Mouse (Mus musculus): ENCODE data around the gene Limk1.
A peak's percentile ranks its signal among the peaks of the same experiment; 100 is the strongest.

Gene Limk1

GRCm38 (mm10) chr5:134688086-134688717, at the start of gene Limk1:
Gene Limk1, minus strand, starts transcription at chr5:134688598.
- no peak for DNase-seq (ENCODE audit: low spot score)

GRCm38 (mm10) chr5:134734920-134735319, 46.5 kb upstream of the Limk1 start:
- no peak for DNase-seq (ENCODE audit: low spot score)

- peak; percentile 53 for DNase-seq (ENCODE audit: low spot score)
Observed at GRCm38 (mm10) chr5:134734072-134734471, 45.7 kb upstream of the Limk1 start.

- no peak for DNase-seq (ENCODE audit: low spot score)
Observed at GRCm38 (mm10) chr5:134733241-134733640, 44.8 kb upstream of the Limk1 start.

- no peak for DNase-seq (ENCODE audit: low spot score)
Observed at GRCm38 (mm10) chr5:134729124-134729523, 40.7 kb upstream of the Limk1 start.

- no peak for DNase-seq (ENCODE audit: low spot score)
Observed at GRCm38 (mm10) chr5:134728535-134728934, 40.1 kb upstream of the Limk1 start.

- no peak for DNase-seq (ENCODE audit: low spot score)
Observed at GRCm38 (mm10) chr5:134727001-134727639, 38.7 kb upstream of the Limk1 start.

GRCm38 (mm10) chr5:134725299-134725698, 36.9 kb upstream of the Limk1 start:
- DNase-seq (ENCODE audit: low spot score): no peak

GRCm38 (mm10) chr5:134720058-134720457, 31.7 kb upstream of the Limk1 start:
- no peak for DNase-seq (ENCODE audit: low spot score)

GRCm38 (mm10) chr5:134711076-134711475, 22.7 kb upstream of the Limk1 start:
- no peak for DNase-seq (ENCODE audit: low spot score)

GRCm38 (mm10) chr5:134709275-134709674, 20.9 kb upstream of the Limk1 start:
- DNase-seq (ENCODE audit: low spot score): no peak

- DNase-seq (ENCODE audit: low spot score): peak; percentile 73
Observed at GRCm38 (mm10) chr5:134704157-134704556, 15.8 kb upstream of the Limk1 start.

- no peak for DNase-seq (ENCODE audit: low spot score)
Observed at GRCm38 (mm10) chr5:134695539-134695938, 7.1 kb upstream of the Limk1 start.

GRCm38 (mm10) chr5:134695082-134695481, 6.7 kb upstream of the Limk1 start:
- no peak for DNase-seq (ENCODE audit: low spot score)

GRCm38 (mm10) chr5:134692704-134693103, 4.3 kb upstream of the Limk1 start:
- no peak for DNase-seq (ENCODE audit: low spot score)

- DNase-seq (ENCODE audit: low spot score): peak; percentile 100
Observed at GRCm38 (mm10) chr5:134688718-134689284, 403 bp upstream of the Limk1 start.

GRCm38 (mm10) chr5:134687187-134687586, 1.2 kb downstream of the Limk1 start:
- DNase-seq (ENCODE audit: low spot score): no peak

GRCm38 (mm10) chr5:134686541-134686940, 1.9 kb downstream of the Limk1 start:
- no peak for DNase-seq (ENCODE audit: low spot score)

- no peak for DNase-seq (ENCODE audit: low spot score)
Observed at GRCm38 (mm10) chr5:134684398-134684797, 4.0 kb downstream of the Limk1 start.

GRCm38 (mm10) chr5:134683813-134684212, 4.6 kb downstream of the Limk1 start:
- no peak for DNase-seq (ENCODE audit: low spot score)

GRCm38 (mm10) chr5:134680238-134680637, 8.2 kb downstream of the Limk1 start:
- peak; percentile 67 for DNase-seq (ENCODE audit: low spot score)

- no peak for DNase-seq (ENCODE audit: low spot score)
Observed at GRCm38 (mm10) chr5:134678827-134679546, 9.4 kb downstream of the Limk1 start.

- peak; percentile 43 for DNase-seq (ENCODE audit: low spot score)
Observed at GRCm38 (mm10) chr5:134678031-134678430, 10.4 kb downstream of the Limk1 start.

All from lung, postnatal 25 days (tissue).